Mouse (Mus musculus) C2C12 (cell line): ENCODE results near the gene Ehd4.

Source experiments
- CTCF ChIP-seq: IDR thresholded peaks from one replicate; pipeline ENCODE4 v1.5.1; 2011; ENCODE audit not compliant: control insufficient read depth, insufficient read depth, insufficient read length
- MAX ChIP-seq: IDR thresholded peaks from one replicate; pipeline ENCODE4 v1.6.1; 2011; ENCODE audit warnings: mild to moderate bottlenecking, control low read depth
- MYOD1 ChIP-seq: IDR thresholded peaks from one replicate; pipeline ENCODE4 v1.6.1; 2011; ENCODE audit warnings: low read depth; ENCODE audit not compliant: control insufficient read depth, insufficient read length
- MYOG ChIP-seq: IDR thresholded peaks from one replicate; pipeline ENCODE4 v1.6.1; 2011; ENCODE audit not compliant: control insufficient read depth, insufficient read length; ENCODE audit errors: extremely low read depth

GRCm38 (mm10) chr2:120154361-120154894, at the start of gene Ehd4:
- no peak for TF ChIP-seq MYOG
- no peak for TF ChIP-seq CTCF
- TF ChIP-seq MYOD1, result no peak
- TF ChIP-seq MAX, result peak; percentile 51
